Mouse (Mus musculus) embryo, embryonic 9.5 days (tissue): ENCODE data around the gene Mgst2.

ENCODE experiments used
- DNase-seq: peaks from one replicate; pipeline ENCODE4 v3.0.0-alpha.2; 2017; ENCODE audit errors: extremely low spot score

The Mgst2 gene

GRCm38 (mm10) chr3:51660060-51660459, at the start of gene Mgst2:
Mgst2 (plus strand) TSS chr3:51660360.
- DNase-seq: no peak

GRCm38 (mm10) chr3:51611972-51612371, 48.2 kb upstream of the Mgst2 start:
- peak; percentile 61 for DNase-seq

- DNase-seq: no peak
Measured at GRCm38 (mm10) chr3:51612398-51613356, 47.5 kb upstream of the Mgst2 start.

- DNase-seq: no peak
Measured at GRCm38 (mm10) chr3:51614278-51614677, 45.9 kb upstream of the Mgst2 start.

- no peak for DNase-seq
Measured at GRCm38 (mm10) chr3:51623956-51624355, 36.2 kb upstream of the Mgst2 start.

GRCm38 (mm10) chr3:51627741-51628140, 32.4 kb upstream of the Mgst2 start:
- no peak for DNase-seq

GRCm38 (mm10) chr3:51628977-51629376, 31.2 kb upstream of the Mgst2 start:
- no peak for DNase-seq

GRCm38 (mm10) chr3:51630746-51631145, 29.4 kb upstream of the Mgst2 start:
- DNase-seq: no peak

- DNase-seq: no peak
Measured at GRCm38 (mm10) chr3:51631971-51632370, 28.2 kb upstream of the Mgst2 start.

GRCm38 (mm10) chr3:51634451-51634850, 25.7 kb upstream of the Mgst2 start:
- no peak for DNase-seq

- no peak for DNase-seq
Measured at GRCm38 (mm10) chr3:51635960-51636359, 24.2 kb upstream of the Mgst2 start.

GRCm38 (mm10) chr3:51636700-51637099, 23.5 kb upstream of the Mgst2 start:
- DNase-seq: no peak

- DNase-seq: no peak
Measured at GRCm38 (mm10) chr3:51637326-51637725, 22.8 kb upstream of the Mgst2 start.

GRCm38 (mm10) chr3:51638260-51638659, 21.9 kb upstream of the Mgst2 start:
- DNase-seq: no peak

- DNase-seq: no peak
Measured at GRCm38 (mm10) chr3:51645484-51645883, 14.7 kb upstream of the Mgst2 start.

- DNase-seq: no peak
Measured at GRCm38 (mm10) chr3:51646301-51646700, 13.9 kb upstream of the Mgst2 start.

GRCm38 (mm10) chr3:51647356-51647755, 12.8 kb upstream of the Mgst2 start:
- DNase-seq: no peak

GRCm38 (mm10) chr3:51648037-51648664, 12.0 kb upstream of the Mgst2 start:
- peak; percentile 76 for DNase-seq

- DNase-seq: no peak
Measured at GRCm38 (mm10) chr3:51649426-51649825, 10.7 kb upstream of the Mgst2 start.

GRCm38 (mm10) chr3:51649986-51650385, 10.2 kb upstream of the Mgst2 start:
- no peak for DNase-seq

GRCm38 (mm10) chr3:51651149-51651548, 9.0 kb upstream of the Mgst2 start:
- no peak for DNase-seq

- DNase-seq: peak; percentile 88
Measured at GRCm38 (mm10) chr3:51652292-51652691, 7.9 kb upstream of the Mgst2 start.

GRCm38 (mm10) chr3:51652701-51653100, 7.5 kb upstream of the Mgst2 start:
- peak; percentile 81 for DNase-seq
